Mouse (Mus musculus) brain, embryonic 18.5 days (tissue): Measurements from ENCODE around the gene Unkl.
A peak's percentile ranks its signal among the peaks of the same experiment; 100 is the strongest.

ENCODE experiments used
- DNase-seq: peaks from one replicate; pipeline ENCODE4 v3.0.0-alpha.2; 2012; ENCODE audit warnings: low read depth, low spot score

The Unkl gene

GRCm38 (mm10) chr17:25188150-25189031, at the start of gene Unkl:
Unkl (plus strand) TSS chr17:25188397.
- DNase-seq: no peak

- no peak for DNase-seq
Observed at GRCm38 (mm10) chr17:25138803-25139202, 49.4 kb upstream of the Unkl start.

- no peak for DNase-seq
Observed at GRCm38 (mm10) chr17:25139960-25140359, 48.2 kb upstream of the Unkl start.

- DNase-seq: no peak
Observed at GRCm38 (mm10) chr17:25162161-25162560, 26.0 kb upstream of the Unkl start, which contains the start of gene Ccdc154. Ccdc154 (plus strand) TSS chr17:25162461.

GRCm38 (mm10) chr17:25163387-25163786, 24.8 kb upstream of the Unkl start:
- no peak for DNase-seq

GRCm38 (mm10) chr17:25164770-25165169, 23.4 kb upstream of the Unkl start:
- DNase-seq: no peak

- no peak for DNase-seq
Observed at GRCm38 (mm10) chr17:25165970-25166671, 22.1 kb upstream of the Unkl start.

GRCm38 (mm10) chr17:25169706-25170105, 18.5 kb upstream of the Unkl start:
- no peak for DNase-seq

- no peak for DNase-seq
Observed at GRCm38 (mm10) chr17:25172558-25172957, 15.6 kb upstream of the Unkl start.

- DNase-seq: no peak
Observed at GRCm38 (mm10) chr17:25175411-25175810, 12.8 kb upstream of the Unkl start, which contains the start of gene Gm38655. Gm38655 (minus strand) TSS chr17:25175471.

- DNase-seq: no peak
Observed at GRCm38 (mm10) chr17:25183232-25183631, 5.0 kb upstream of the Unkl start.

- DNase-seq: peak; percentile 97
Observed at GRCm38 (mm10) chr17:25184129-25184691, 4.0 kb upstream of the Unkl start, which contains the start of gene BC003965. BC003965 (plus strand) TSS chr17:25184554.

- no peak for DNase-seq
Observed at GRCm38 (mm10) chr17:25184961-25185360, 3.2 kb upstream of the Unkl start.

GRCm38 (mm10) chr17:25187784-25188149, 430 bp upstream of the Unkl start:
- DNase-seq: no peak

- no peak for DNase-seq
Observed at GRCm38 (mm10) chr17:25189091-25189490, 894 bp downstream of the Unkl start.

GRCm38 (mm10) chr17:25202401-25202800, 14.2 kb downstream of the Unkl start:
- no peak for DNase-seq

- no peak for DNase-seq
Observed at GRCm38 (mm10) chr17:25210006-25210405, 21.8 kb downstream of the Unkl start.

- DNase-seq: no peak
Observed at GRCm38 (mm10) chr17:25210680-25211466, 22.7 kb downstream of the Unkl start.

- no peak for DNase-seq
Observed at GRCm38 (mm10) chr17:25211705-25212104, 23.5 kb downstream of the Unkl start.

- DNase-seq: no peak
Observed at GRCm38 (mm10) chr17:25215431-25215830, 27.2 kb downstream of the Unkl start.

GRCm38 (mm10) chr17:25218967-25219366, 30.8 kb downstream of the Unkl start:
- DNase-seq: no peak
